ENCODE assay signal across 16 mouse cellular contexts in genomic region chr8:125905341-125905740, GRCm38 (mm10). TPM values are rescaled to one million over a fixed set of nuclear protein-coding genes. Genes with fewer than 3 reads are reported as not detected.
"Had no signal": no experiment of that assay in that cellular context is flagged by ENCODE, and none has a peak within 500 bp of the region (broad histone marks: within the 10 kb centered on the region; RNA-seq: fewer than 3 reads in every experiment).

No protein-coding gene starts in this region.

- ATAC-seq: liver, postnatal 0 days had no signal

- H3K4me2 ChIP-seq: liver, embryonic 11.5 days; liver, embryonic 13.5 days; liver, embryonic 15.5 days; midbrain, embryonic 12.5 days; neural tube, embryonic 12.5 days; stomach, embryonic 15.5 days had no signal

- H3K4me3 ChIP-seq: liver, embryonic 13.5 days; liver, embryonic 15.5 days; megakaryocyte, embryonic 14.5 days; midbrain, embryonic 12.5 days; neural tube, embryonic 12.5 days; stomach, embryonic 15.5 days had no signal

- H3K9ac ChIP-seq: liver, embryonic 13.5 days; liver, embryonic 15.5 days; liver, postnatal 0 days; midbrain, embryonic 12.5 days; neural tube, embryonic 12.5 days; stomach, embryonic 15.5 days had no signal

- H3K9me3 ChIP-seq: liver, embryonic 13.5 days; liver, embryonic 15.5 days; stomach, embryonic 15.5 days had no signal

- H3K36me3 ChIP-seq: liver, embryonic 13.5 days; liver, embryonic 15.5 days; midbrain, embryonic 12.5 days; neural tube, embryonic 12.5 days; stomach, embryonic 15.5 days had no signal

- H3K27ac ChIP-seq: liver, embryonic 13.5 days; liver, embryonic 15.5 days; macrophage; midbrain, embryonic 12.5 days; neural tube, embryonic 12.5 days; stomach, embryonic 15.5 days; stomach, postnatal 0 days had no signal

- DNase-seq: liver; liver, embryonic 13.5 days; liver, postnatal 0 days; midbrain, embryonic 14.5 days; right cerebral cortex, postnatal 14 days; thymus, adult 2 months; thymus, postnatal 25 days; thymus, postnatal 4 days had no signal

- H3K4me1 ChIP-seq: megakaryocyte, embryonic 14.5 days had no signal

RNA-seq across cellular contexts. Expression of gene Map3k21, which starts 4.9 kb away (rescaled TPM):
- polyA plus RNA-seq: macrophage had no signal

RNA-seq across cellular contexts. Expression of gene Pcnx2, which starts 7.2 kb away (rescaled TPM):
- polyA plus RNA-seq: macrophage had no signal
